Mouse (Mus musculus) hindbrain, embryonic 14.5 days (tissue): Measurements from ENCODE around the gene Sgo2b. TPM values are rescaled to one million over a fixed set of nuclear protein-coding genes. Genes with fewer than 3 reads are reported as not detected.

Experiments
- ATAC-seq: fragments of 200-750 bp; cut with Nextera tagmentation; 2 replicates; pipeline ENCODE4 v1.8.0; 2017; ENCODE audit warnings: moderate number of reproducible peaks, mild to moderate bottlenecking, moderate TSS enrichment, moderate library complexity; ENCODE audit not compliant: low FRiP score
- DNase-seq: peaks from one replicate; pipeline ENCODE4 v3.0.0-alpha.2; 2015; ENCODE audit warnings: low spot score
- H3K27ac ChIP-seq: fragments of 300-500 bp; sonication (generic); 2 replicates; pipeline ENCODE4 v1.5.1; 2014; ENCODE audit warnings: mild to moderate bottlenecking, moderate library complexity
- H3K27me3 ChIP-seq: fragments of 300-500 bp; sonication (generic); 2 replicates; pipeline ENCODE4 v1.6.1; 2014; ENCODE audit warnings: mild to moderate bottlenecking, low read length, mixed read lengths; ENCODE audit not compliant: control insufficient read depth, insufficient read depth
- H3K36me3 ChIP-seq: fragments of 300-500 bp; sonication (generic); replicated peaks from 2 replicates; pipeline ENCODE4 v1.6.1; 2014; ENCODE audit not compliant: control insufficient read depth, insufficient read depth
- H3K4me1 ChIP-seq: fragments of 300-500 bp; sonication (generic); replicated peaks from 2 replicates; pipeline ENCODE4 v1.6.1; 2014; ENCODE audit warnings: antibody characterized with exemption, low read length, mixed read lengths; ENCODE audit not compliant: control insufficient read depth, insufficient read depth
- H3K4me2 ChIP-seq: fragments of 300-500 bp; sonication (generic); replicated peaks from 2 replicates; pipeline ENCODE4 v1.6.1; 2014; ENCODE audit warnings: mild to moderate bottlenecking, moderate library complexity
- H3K4me3 ChIP-seq: fragments of 300-500 bp; sonication (generic); replicated peaks from 2 replicates; pipeline ENCODE4 v1.5.1; 2014; ENCODE audit warnings: mild to moderate bottlenecking, low read length
- H3K9ac ChIP-seq: fragments of 300-500 bp; sonication (generic); 2 replicates; pipeline ENCODE4 v1.6.1; 2014
- H3K9me3 ChIP-seq: fragments of 300-500 bp; sonication (generic); 2 replicates; pipeline ENCODE4 v1.6.1; 2016; ENCODE audit warnings: low read length; ENCODE audit not compliant: control insufficient read depth
- WGBS: fragments of 180-500 bp; shearing (Covaris S2); extraction: QIAGEN DNeasy Blood & Tissue Kit; methylation state at CpG from one replicate; pipeline ENCODE4 v1.1.7; 2014; 5-methylcytosine and 5-hydroxymethylcytosine counted together
- polyA plus RNA-seq: library from polyadenylated mRNA; unstranded; fragments of >200 nt; fragmentation: Nextera tagmentation; extraction: Ambion mirVana; gene quantifications from 2 replicates; pipeline ENCODE4 v1.2.1, GENCODE M21; 2014

The Sgo2b gene
- polyA plus RNA-seq, 1 experiment from 2014 or later, result 0.08 TPM

DNA sequence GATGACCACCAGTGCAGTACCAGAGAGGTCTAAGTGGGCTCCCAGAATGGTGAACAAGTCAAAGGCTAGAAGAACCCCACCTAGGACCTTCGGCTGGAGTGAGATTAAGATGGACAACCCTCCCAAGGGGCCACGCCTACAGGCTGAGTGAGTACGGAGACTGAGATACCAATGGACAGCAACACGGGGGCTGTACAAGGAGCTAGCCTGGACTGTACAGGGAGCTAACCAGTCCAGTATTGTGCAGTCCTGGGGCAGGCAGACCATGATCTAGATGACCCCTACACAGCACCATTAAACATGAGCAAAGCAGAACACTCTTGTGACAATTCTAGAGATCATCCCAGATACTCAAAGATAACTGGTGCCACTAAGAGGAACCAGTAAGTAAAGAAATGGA is 73.7 kb downstream of the Sgo2b start:
- no peaks in the 10 kb centered on the region for H3K9me3 ChIP-seq
- ATAC-seq, result no peak
- no peak overlapping the region for H3K27ac ChIP-seq
- DNase-seq, result no peak
- H3K4me3 ChIP-seq, result no peak overlapping the region
- H3K36me3 ChIP-seq, result no peaks in the 10 kb centered on the region
- 92% methylated on average over 4 of the region's 4 CpGs for WGBS
- H3K4me1 ChIP-seq, result no peaks in the 10 kb centered on the region
- H3K9ac ChIP-seq, result no peak overlapping the region
- no peaks in the 10 kb centered on the region for H3K27me3 ChIP-seq
- H3K4me2 ChIP-seq, result no peak overlapping the region

DNA sequence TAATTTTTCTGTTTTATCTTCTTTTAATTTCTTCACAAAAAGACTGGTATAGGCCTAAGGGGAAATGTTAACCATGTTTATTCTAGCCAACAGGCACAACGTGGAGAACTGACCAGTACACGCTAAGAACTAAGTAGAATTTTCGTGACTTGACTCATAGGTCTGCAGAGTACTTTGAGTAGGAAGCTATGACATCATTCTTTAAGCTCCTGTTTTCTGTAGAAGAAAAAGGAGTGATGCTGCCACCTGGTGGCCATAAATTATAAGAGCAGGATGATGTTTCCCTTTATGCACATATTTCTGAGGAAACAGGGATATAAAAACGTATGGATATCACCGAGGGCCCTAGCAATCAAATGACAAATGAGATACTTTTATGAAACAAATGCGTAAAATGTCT is 74.7 kb downstream of the Sgo2b start:
- Histone ChIP-seq H3K36me3 (no peaks in the 10 kb centered on the region), H3K9ac (no peak overlapping the region), H3K4me3 (no peak overlapping the region), H3K4me2 (no peak overlapping the region), H3K27ac (no peak overlapping the region), H3K27me3 (no peaks in the 10 kb centered on the region), H3K9me3 (no peaks in the 10 kb centered on the region), H3K4me1 (no peaks in the 10 kb centered on the region)
- WGBS, result 22% methylated on average over 6 of the region's 6 CpGs
- DNase-seq (peak; percentile 94), ATAC-seq (peak; percentile 85; the same call in 1 of the 2 replicates)

DNA sequence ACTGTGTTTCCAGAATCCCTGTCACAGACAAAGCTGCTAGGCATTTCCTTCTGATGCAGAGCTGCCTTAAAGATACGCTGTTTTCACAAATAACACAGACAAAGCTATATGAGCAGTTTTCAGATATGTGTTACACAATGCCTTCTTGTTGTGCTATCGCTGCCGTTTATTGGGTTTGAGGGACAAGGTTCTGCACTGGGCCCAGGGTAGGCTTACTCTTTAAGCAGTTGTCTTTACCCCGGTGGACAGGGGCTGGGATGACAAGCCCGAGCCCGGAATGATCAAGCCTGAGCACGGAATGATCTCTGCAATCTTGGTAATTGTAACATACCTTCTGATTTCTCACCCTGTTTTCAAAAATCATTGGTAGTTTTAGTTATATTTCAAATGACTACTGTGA is 75.1 kb downstream of the Sgo2b start:
- Histone ChIP-seq H3K4me1 (no peaks in the 10 kb centered on the region), H3K9me3 (no peaks in the 10 kb centered on the region), H3K27ac (peak overlapping the region; percentile 14; the same call in 1 of the 2 replicates), H3K4me3 (no peak overlapping the region), H3K27me3 (no peaks in the 10 kb centered on the region), H3K36me3 (no peaks in the 10 kb centered on the region), H3K9ac (no peak overlapping the region), H3K4me2 (no peak overlapping the region)
- WGBS, result 91% methylated on average over 7 of the region's 7 CpGs
- ATAC-seq (peak; percentile 53), DNase-seq (no peak)
